Mouse (Mus musculus) stomach, embryonic 14.5 days (tissue): ENCODE results near the gene Asmt. TPM values are rescaled to one million over a fixed set of nuclear protein-coding genes. Genes with fewer than 3 reads are reported as not detected.

Experiments used
- ATAC-seq: fragments of 200-750 bp; cut with Nextera tagmentation; 2 replicates; pipeline ENCODE4 v1.8.0; 2017; ENCODE audit warnings: low read depth, moderate TSS enrichment; ENCODE audit not compliant: insufficient number of reproducible peaks, insufficient read depth, low FRiP score
- H3K27ac ChIP-seq: fragments of 300-500 bp; sonication (generic); 2 replicates; pipeline ENCODE4 v1.5.1; 2014; ENCODE audit warnings: mild to moderate bottlenecking, low read length, moderate library complexity, mixed read lengths
- H3K27me3 ChIP-seq: fragments of 300-500 bp; sonication (generic); 2 replicates; pipeline ENCODE4 v1.6.1; 2014; ENCODE audit warnings: low read length, control low read depth, mixed read lengths; ENCODE audit not compliant: control insufficient read depth, insufficient read depth
- H3K36me3 ChIP-seq: fragments of 300-500 bp; sonication (generic); 2 replicates; pipeline ENCODE4 v1.6.1; 2014; ENCODE audit warnings: mild to moderate bottlenecking, control low read depth, low read length, moderate library complexity, mixed read lengths; ENCODE audit not compliant: control insufficient read depth, insufficient read depth
- H3K4me1 ChIP-seq: fragments of 300-500 bp; sonication (generic); 2 replicates; pipeline ENCODE4 v1.6.1; 2014; ENCODE audit warnings: low read length, control low read depth, mixed read lengths; ENCODE audit not compliant: control insufficient read depth, insufficient read depth
- H3K4me2 ChIP-seq: fragments of 300-500 bp; sonication (generic); replicated peaks from 2 replicates; pipeline ENCODE4 v1.6.1; 2014; ENCODE audit warnings: low read depth, low read length, control low read depth
- H3K4me3 ChIP-seq: fragments of 300-500 bp; sonication (generic); 2 replicates; pipeline ENCODE4 v1.5.1; 2014; ENCODE audit warnings: low read depth, low read length, control low read depth
- H3K9ac ChIP-seq: fragments of 300-500 bp; sonication (generic); replicated peaks from 2 replicates; pipeline ENCODE4 v1.6.1; 2014; ENCODE audit warnings: low read depth, mild to moderate bottlenecking, control low read depth, low read length, moderate library complexity, mixed read lengths
- H3K9me3 ChIP-seq: fragments of 300-500 bp; sonication (generic); 2 replicates; pipeline ENCODE4 v1.6.1; 2016; ENCODE audit warnings: low read depth, low read length, control low read depth; ENCODE audit not compliant: control insufficient read depth
- WGBS: fragments of 180-500 bp; shearing (Covaris S2); extraction: QIAGEN DNeasy Blood & Tissue Kit; methylation state at CpG from one replicate; pipeline ENCODE4 v1.1.7; 2014; 5-methylcytosine and 5-hydroxymethylcytosine counted together
- polyA plus RNA-seq: library from polyadenylated mRNA; unstranded; fragments of >200 nt; fragmentation: Nextera tagmentation; extraction: Ambion mirVana; gene quantifications from 2 replicates; pipeline ENCODE4 v1.2.1, GENCODE M21; 2014

Asmt gene
- polyA plus RNA-seq = not detected in 2 replicates

DNA sequence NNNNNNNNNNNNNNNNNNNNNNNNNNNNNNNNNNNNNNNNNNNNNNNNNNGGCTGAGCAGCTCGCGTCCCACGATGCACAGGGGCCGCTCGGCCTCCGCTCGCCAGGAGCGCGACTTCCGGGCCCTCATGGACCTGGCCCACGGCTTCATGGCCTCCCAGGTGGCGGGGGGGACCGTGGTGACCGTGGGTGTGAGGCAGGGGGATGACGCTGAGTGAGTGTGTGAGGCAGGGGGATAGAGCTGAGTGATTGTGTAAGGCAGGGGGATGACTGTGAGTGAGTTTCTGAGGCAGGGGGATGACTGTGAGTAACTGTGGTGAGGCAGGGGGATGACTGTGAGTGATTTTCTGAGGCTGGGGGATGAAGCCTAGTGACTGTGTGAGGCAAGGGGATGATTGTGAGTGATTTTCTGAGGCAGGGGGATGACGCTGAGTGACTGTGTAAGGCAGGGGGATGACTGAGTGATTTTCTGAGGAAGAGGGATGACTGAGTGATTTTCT, at the start of gene Asmt:
TSS of gene Asmt (plus strand) at position 51 of the 499 bp plus-strand sequence.
- Histone ChIP-seq H3K4me1 (no peaks in the 10 kb centered on the region), H3K36me3 (no peaks in the 10 kb centered on the region), H3K9me3 (peaks cover 46% of the 10 kb centered on the region), H3K27me3 (no peaks in the 10 kb centered on the region), H3K27ac (no peak within 1 kb of the TSS), H3K9ac (no peak within 1 kb of the TSS), H3K4me2 (no peak within 1 kb of the TSS), H3K4me3 (no peak within 1 kb of the TSS)
- WGBS = 93% methylated on average over 13 of the region's 16 CpGs
- ATAC-seq = peak; percentile 73

DNA sequence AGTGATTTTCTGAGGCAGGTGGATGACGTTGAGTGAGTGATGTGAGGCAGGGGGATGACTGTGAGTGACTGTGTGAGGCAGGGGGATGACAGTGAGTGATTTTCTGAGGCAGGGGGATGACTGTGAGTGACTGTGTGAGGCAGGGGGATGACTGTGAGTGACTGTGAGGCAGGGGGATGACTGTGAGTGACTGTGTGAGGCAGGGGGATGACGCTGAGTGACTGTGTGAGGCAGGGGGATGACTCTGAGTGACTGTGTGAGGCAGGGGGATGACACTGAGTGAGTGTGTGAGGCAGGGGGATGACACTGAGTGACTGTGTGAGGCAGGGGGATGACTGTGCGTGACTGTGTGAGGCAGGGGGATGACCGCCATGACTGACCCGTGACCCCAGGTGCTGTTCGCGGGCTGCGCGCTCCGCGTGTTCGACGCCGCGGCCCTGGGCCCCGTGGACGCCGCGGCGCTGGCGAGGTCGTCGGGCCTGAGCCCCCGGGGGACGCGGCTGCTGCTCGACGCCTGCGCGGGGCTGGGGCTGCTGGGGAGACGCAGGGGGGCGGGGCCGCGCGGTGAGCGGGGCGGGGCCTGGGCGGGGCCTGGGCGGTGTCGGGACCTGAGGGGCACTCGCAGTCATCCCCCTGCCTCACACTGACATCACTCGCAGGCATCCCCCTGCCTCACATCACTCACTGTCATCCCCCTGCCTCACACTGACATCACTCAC, 948 bp downstream of the Asmt start:
- WGBS = 73% methylated on average over 41 of the region's 42 CpGs
- Histone ChIP-seq H3K9ac (no peak overlapping the region), H3K27me3 (no peaks in the 10 kb centered on the region), H3K4me1 (no peaks in the 10 kb centered on the region), H3K4me3 (no peak overlapping the region), H3K4me2 (no peak overlapping the region), H3K9me3 (peaks cover 49% of the 10 kb centered on the region), H3K36me3 (no peaks in the 10 kb centered on the region), H3K27ac (no peak overlapping the region)
- peak; percentile 83 for ATAC-seq

GRCm38 (mm10) chrX:170674229-170674771, 1.9 kb downstream of the Asmt start:
- Histone ChIP-seq H3K4me3 (no peak overlapping the region), H3K9me3 (peaks cover 49% of the 10 kb centered on the region)
- 80% methylated on average over 27 of the region's 27 CpGs for WGBS

GRCm38 (mm10) chrX:170674885-170675876, 2.7 kb downstream of the Asmt start:
- Histone ChIP-seq H3K36me3 (no peaks in the 10 kb centered on the region), H3K4me3 (no peak overlapping the region; the same call in 1 of the 2 replicates), H3K4me2 (no peak overlapping the region), H3K27me3 (no peaks in the 10 kb centered on the region), H3K9me3 (peaks cover 49% of the 10 kb centered on the region), H3K9ac (no peak overlapping the region), H3K4me1 (no peaks in the 10 kb centered on the region), H3K27ac (no peak overlapping the region)
- 88% methylated on average over 38 of the region's 39 CpGs for WGBS
- ATAC-seq = peak; percentile 39; the same call in 1 of the 2 replicates

More at GRCm38 (mm10) chrX:170674229-170674771, 1.9 kb downstream of the Asmt start:
- peak; percentile 64; the same call in 1 of the 2 replicates for ATAC-seq
- H3K36me3 ChIP-seq = no peaks in the 10 kb centered on the region
- no peaks in the 10 kb centered on the region for H3K4me1 ChIP-seq
- H3K9ac ChIP-seq = no peak overlapping the region
- no peaks in the 10 kb centered on the region for H3K27me3 ChIP-seq
- no peak overlapping the region for H3K4me2 ChIP-seq
- H3K27ac ChIP-seq = no peak overlapping the region

DNA sequence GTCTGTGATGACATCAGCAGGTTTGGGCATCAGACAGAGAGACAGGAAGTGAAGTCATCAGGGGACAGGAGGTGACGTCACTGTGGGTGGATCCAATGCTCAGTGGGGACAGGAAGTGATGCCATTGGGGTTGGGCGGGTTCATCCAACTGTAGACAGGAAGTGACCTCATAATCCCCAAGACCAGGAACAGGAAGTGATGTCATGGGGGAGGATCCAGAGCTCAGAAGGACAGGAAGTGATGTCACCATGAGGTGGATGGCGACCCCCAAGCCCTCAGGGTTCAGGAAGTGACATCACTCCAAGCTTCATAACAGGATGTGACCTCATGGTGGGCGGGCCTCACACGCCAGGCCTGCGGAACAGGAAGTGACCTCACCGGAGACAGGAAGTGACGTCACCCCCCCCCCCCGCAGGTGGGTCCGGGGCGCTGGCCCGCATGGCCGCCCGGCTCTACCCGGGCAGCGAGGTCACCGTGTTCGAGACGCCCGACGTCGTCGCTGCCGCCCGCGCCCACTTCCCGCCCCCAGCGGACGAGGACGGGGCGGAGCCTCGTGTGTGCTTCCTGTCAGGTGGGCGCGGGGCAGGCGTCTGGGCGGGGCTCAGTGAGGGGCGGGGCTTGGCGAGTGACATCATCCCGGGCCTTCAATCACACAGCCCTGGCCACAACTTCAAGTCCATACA, 3.6 kb downstream of the Asmt start:
- H3K4me3 ChIP-seq = no peak overlapping the region
- peaks cover 49% of the 10 kb centered on the region for H3K9me3 ChIP-seq
- no peaks in the 10 kb centered on the region for H3K4me1 ChIP-seq
- H3K4me2 ChIP-seq = no peak overlapping the region
- H3K27ac ChIP-seq = no peak overlapping the region
- H3K36me3 ChIP-seq = no peaks in the 10 kb centered on the region
- 96% methylated on average over 34 of the region's 39 CpGs for WGBS
- no peaks in the 10 kb centered on the region for H3K27me3 ChIP-seq
- H3K9ac ChIP-seq = no peak overlapping the region
- no peak for ATAC-seq

DNA sequence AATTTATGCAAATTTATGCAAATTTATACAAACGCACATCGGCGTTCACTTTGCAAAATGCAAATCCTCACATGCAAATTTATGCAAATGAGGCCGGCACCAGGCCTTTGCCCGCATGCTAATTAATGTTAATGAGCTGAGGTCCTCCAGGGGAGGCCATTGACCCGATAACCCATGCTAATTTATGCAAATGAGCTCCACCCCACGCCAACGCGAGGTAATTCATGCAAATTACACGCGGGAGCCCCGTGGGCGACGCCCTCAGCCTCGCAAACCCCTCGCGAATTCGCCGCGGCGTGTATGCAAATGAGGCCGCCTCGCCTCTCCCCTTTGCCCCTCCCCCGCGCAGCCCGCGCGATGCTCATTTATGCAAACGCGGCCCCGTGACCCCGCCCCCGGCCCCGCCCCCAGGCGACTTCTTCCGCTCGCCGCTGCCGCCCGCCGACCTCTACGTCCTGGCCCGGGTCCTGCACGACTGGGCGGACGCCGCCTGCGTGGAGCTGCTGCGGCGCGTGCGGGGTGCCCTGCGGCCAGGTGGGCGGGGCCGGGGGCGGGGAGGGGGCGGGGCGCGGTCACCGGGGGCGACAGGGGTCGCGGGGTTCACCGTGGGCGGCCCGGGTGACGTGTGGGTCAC, 4.3 kb downstream of the Asmt start:
- H3K4me2 ChIP-seq = no peak overlapping the region
- no peaks in the 10 kb centered on the region for H3K36me3 ChIP-seq
- WGBS = 91% methylated on average over 63 of the region's 67 CpGs
- H3K27me3 ChIP-seq = no peaks in the 10 kb centered on the region
- H3K9ac ChIP-seq = no peak overlapping the region
- peaks cover 49% of the 10 kb centered on the region for H3K9me3 ChIP-seq
- H3K27ac ChIP-seq = no peak overlapping the region
- no peaks in the 10 kb centered on the region for H3K4me1 ChIP-seq
- no peak for ATAC-seq
- H3K4me3 ChIP-seq = no peak overlapping the region

GRCm38 (mm10) chrX:170677266-170677665, 4.8 kb downstream of the Asmt start:
- H3K36me3 ChIP-seq = no peaks in the 10 kb centered on the region
- H3K27ac ChIP-seq = no peak overlapping the region
- peaks cover 49% of the 10 kb centered on the region for H3K9me3 ChIP-seq
- no peaks in the 10 kb centered on the region for H3K27me3 ChIP-seq
- 94% methylated on average over 17 of the region's 17 CpGs for WGBS
- H3K9ac ChIP-seq = no peak overlapping the region
- H3K4me3 ChIP-seq = no peak overlapping the region
- no peaks in the 10 kb centered on the region for H3K4me1 ChIP-seq
- no peak for ATAC-seq
- no peak overlapping the region for H3K4me2 ChIP-seq
